Mouse (Mus musculus): ENCODE measurements around the gene Nrarp.
A peak's percentile ranks its signal among the peaks of the same experiment; 100 is the strongest.

Nrarp gene

DNA sequence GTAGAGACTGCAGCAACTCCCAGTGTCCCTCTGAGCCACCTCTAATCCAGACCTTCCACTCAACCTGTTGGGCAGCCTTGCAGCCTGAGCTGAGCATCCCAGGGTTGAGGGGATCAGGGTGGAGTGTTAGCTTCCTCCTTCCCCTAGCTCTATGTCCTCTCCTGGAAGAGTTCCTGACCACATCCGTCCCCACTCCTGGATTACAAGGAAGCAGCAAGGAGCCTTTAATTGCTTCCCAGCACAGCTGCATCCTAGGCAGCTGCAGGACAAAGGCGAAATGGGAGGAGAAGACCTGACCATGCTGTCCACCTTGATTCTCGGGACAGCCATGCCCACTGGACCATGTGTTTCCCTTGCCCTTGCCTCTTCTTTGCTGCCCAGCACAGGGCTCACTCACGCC, 3.5 kb upstream of the Nrarp start:
- TF ChIP-seq POU5F1 (IDR thresholded peaks at IDR 0.05; ENCODE audit: borderline replicate concordance, low read length) (no peak), CTCF (conservative IDR thresholded peaks at IDR 0.05; ENCODE audit: low read length) (no peak)
- Histone ChIP-seq H3K9me3 (ENCODE audit: low read length) (no peaks in the 10 kb centered on the region), H3K36me3 (ENCODE audit: insufficient read depth, low read length) (no peaks in the 10 kb centered on the region), H3K4me1 (replicated peaks; ENCODE audit: low read depth, low read length) (peaks cover 48% of the 10 kb centered on the region), H3K27me3 (ENCODE audit: insufficient read depth, low read length) (peaks cover 93% of the 10 kb centered on the region), H3K4me3 (replicated peaks; ENCODE audit: low read length) (0 out of 2 replicates have a peak overlapping the region, but pooled peaks have one; percentile 10)

DNA sequence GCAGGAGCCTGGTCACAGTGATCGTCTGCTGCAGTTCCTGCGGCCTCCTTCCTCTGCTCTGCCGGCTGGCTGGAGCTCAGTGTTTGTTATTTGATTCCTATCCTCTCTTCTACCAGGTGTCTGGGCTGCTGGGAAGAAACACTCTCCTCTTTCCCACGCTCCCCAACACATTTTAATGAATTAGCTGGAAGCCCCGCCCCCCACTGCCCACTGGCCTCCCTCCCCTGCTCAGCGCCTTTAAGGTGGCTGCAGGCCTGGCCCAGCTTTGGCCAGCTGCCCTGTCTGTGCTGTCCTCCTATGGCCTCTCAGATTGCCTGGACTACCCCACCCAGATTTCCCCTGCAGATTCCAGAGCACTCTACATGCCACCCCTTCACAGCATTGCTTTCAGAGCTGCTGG, 2.9 kb upstream of the Nrarp start:
- H3K9me3 ChIP-seq (ENCODE audit: low read length): no peaks in the 10 kb centered on the region
- TF ChIP-seq CTCF (conservative IDR thresholded peaks at IDR 0.05; ENCODE audit: low read length) (no peak), NANOG (IDR thresholded peaks at IDR 0.05; ENCODE audit: borderline replicate concordance, low read length) (no peak), POU5F1 (IDR thresholded peaks at IDR 0.05; ENCODE audit: borderline replicate concordance, low read length) (no peak)
- H3K4me1 ChIP-seq (replicated peaks; ENCODE audit: low read depth, low read length): peaks cover 50% of the 10 kb centered on the region
- H3K4me3 ChIP-seq (replicated peaks; ENCODE audit: low read length): 0 out of 2 replicates have a peak overlapping the region, but pooled peaks have one; percentile 10
- peaks cover 93% of the 10 kb centered on the region for H3K27me3 ChIP-seq (ENCODE audit: insufficient read depth, low read length)
- H3K36me3 ChIP-seq (ENCODE audit: insufficient read depth, low read length): no peaks in the 10 kb centered on the region

DNA sequence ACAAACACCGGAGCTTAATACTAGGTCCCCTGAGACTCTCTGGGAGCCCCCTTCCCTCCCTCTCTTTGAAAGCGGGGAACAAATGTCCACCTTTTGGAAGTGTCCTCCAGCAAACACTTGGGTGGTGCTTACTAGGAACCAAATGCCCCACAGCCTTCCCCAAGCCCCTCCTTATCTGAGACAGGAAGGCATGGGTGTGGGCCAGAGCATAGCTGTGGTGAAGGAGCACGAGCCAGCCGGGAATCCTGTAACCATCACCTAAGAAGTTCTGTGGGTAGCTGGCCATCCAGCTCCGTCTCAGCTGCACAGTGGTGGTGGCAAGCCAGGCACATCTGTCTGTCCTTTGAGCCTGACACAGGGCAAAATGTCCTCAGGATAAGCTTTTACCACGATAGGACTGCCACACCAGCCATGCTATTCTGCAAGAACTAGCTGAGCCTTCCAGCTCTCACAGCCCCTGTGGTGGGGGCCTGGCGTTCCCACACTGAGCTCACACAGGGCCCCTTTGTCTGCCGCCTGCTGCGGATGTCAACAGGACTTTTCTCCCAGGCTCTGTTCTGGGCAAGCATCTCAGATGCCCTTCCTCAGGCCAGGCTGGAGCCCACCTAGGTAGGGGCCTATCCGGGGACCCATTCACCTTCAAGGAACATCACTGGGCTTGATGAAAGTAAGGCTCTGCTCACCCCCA, 2.1 kb upstream of the Nrarp start:
- Histone ChIP-seq H3K9me3 (ENCODE audit: low read length) (no peaks in the 10 kb centered on the region), H3K27me3 (ENCODE audit: insufficient read depth, low read length) (peaks cover 93% of the 10 kb centered on the region), H3K36me3 (ENCODE audit: insufficient read depth, low read length) (no peaks in the 10 kb centered on the region), H3K4me1 (replicated peaks; ENCODE audit: low read depth, low read length) (peaks cover 48% of the 10 kb centered on the region), H3K4me3 (replicated peaks; ENCODE audit: low read length) (no peak overlapping the region)
- TF ChIP-seq POU5F1 (IDR thresholded peaks at IDR 0.05; ENCODE audit: borderline replicate concordance, low read length) (no peak), CTCF (conservative IDR thresholded peaks at IDR 0.05; ENCODE audit: low read length) (no peak), NANOG (IDR thresholded peaks at IDR 0.05; ENCODE audit: borderline replicate concordance, low read length) (no peak)

DNA sequence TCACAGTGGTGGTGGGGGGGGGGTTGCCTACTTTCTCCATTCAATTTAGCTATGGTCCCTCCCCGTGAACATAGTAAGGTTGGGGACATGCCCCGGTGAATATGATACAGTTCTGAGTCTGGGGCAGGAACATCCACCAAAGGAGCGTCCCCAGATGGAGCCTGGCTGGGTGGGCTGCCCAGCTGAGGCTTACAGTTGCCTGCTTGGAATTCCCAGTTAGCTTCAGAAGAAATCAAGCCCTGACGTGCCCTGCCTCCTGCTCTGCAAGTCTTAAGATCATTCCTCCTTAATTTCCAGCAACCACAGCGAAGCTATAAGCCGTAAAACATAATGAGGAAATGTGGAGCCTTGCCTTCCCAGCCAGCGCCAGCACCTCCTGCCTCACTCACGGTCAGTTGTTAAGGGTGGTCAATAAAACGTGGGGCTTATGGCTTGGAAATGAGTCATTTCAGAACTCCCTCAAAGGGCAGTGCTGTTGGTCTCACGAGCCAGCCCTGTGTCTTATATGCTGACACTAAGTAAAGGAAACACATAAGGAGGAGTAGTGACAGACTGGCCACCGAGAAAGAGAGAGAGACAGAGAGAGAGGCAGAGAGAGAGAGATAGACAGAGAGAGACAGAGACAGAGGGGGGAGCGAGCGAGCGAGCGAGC, 866 bp upstream of the Nrarp start:
- H3K27me3 ChIP-seq (ENCODE audit: insufficient read depth, low read length): peaks cover 93% of the 10 kb centered on the region
- peaks cover 54% of the 10 kb centered on the region for H3K4me1 ChIP-seq (replicated peaks; ENCODE audit: low read depth, low read length)
- peak overlapping the region; percentile 86; the same call in 1 of the 2 replicates for H3K4me3 ChIP-seq (replicated peaks; ENCODE audit: low read length)
- H3K36me3 ChIP-seq (ENCODE audit: insufficient read depth, low read length): no peaks in the 10 kb centered on the region
- TF ChIP-seq CTCF (conservative IDR thresholded peaks at IDR 0.05; ENCODE audit: low read length): no peak
- TF ChIP-seq NANOG (IDR thresholded peaks at IDR 0.05; ENCODE audit: borderline replicate concordance, low read length): no peak
- no peak for TF ChIP-seq POU5F1 (IDR thresholded peaks at IDR 0.05; ENCODE audit: borderline replicate concordance, low read length)
- no peaks in the 10 kb centered on the region for H3K9me3 ChIP-seq (ENCODE audit: low read length)

DNA sequence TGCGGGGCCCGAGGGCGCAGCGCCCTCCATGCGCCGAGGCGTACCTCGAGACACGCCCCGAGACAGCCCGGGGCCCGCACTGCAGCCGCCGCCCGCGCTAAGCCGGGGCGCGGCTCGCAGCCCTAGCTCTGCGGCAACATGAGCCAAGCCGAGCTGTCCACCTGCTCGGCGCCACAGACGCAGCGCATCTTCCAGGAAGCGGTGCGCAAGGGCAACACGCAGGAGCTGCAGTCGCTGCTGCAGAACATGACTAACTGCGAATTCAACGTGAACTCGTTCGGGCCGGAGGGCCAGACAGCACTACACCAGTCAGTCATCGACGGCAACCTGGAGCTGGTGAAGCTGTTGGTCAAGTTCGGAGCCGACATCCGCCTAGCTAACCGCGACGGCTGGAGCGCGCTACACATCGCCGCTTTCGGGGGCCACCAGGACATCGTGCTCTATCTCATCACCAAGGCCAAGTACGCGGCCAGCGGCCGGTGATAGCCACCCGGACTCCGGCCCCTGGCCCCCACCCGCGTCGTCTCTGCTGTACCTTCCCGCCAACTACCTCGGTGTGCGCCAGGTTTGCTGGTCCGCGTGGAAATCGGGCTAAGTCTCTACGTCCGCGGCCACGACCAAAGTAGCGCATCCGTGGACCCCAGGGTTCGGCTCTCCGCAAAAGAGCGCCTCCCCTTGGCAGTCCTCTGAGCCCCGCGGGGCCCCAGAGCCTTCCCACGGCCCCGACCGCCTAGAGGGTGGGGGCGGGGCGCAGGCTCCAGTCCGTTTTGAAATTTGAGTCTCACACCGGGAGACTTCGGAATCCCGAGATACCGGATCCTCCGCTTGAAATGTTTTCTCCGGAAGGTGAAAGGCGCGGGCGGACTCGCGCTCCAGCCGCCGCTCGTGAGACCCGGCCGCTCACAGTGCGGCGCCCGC, 674 bp downstream of the Nrarp start:
- Histone ChIP-seq H3K4me3 (replicated peaks; ENCODE audit: low read length) (peak overlapping the region; percentile 86), H3K9me3 (ENCODE audit: low read length) (no peaks in the 10 kb centered on the region), H3K4me1 (replicated peaks; ENCODE audit: low read depth, low read length) (peaks cover 59% of the 10 kb centered on the region), H3K27me3 (ENCODE audit: insufficient read depth, low read length) (peaks cover 93% of the 10 kb centered on the region), H3K36me3 (ENCODE audit: insufficient read depth, low read length) (no peaks in the 10 kb centered on the region)
- TF ChIP-seq POU5F1 (IDR thresholded peaks at IDR 0.05; ENCODE audit: borderline replicate concordance, low read length): no peak
- TF ChIP-seq CTCF (conservative IDR thresholded peaks at IDR 0.05; ENCODE audit: low read length): no peak

DNA sequence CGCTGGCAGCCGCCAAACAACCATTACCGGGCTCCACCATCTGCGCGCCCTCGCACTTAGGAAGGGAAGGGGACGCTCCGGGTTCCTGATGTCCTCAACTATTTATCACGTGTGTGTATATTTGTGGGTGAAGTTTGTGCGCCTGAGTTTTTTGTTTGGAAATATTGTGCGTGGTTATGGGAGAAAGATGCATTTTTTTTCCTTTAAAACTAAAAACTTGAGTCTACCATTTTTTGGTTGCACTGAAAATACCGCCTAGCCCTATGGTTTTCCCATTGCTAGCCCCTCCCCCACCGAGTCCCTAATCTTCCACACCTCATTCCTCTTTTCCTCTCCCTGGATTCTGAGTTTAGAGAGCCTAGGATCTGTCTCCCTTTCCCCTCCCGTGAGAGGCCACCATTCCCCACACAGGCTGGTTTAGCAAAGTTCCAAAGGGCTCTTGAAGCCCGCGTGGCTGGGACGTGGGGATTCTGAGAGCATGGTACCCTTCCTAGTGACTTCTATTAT, 1.4 kb downstream of the Nrarp start:
- no peaks in the 10 kb centered on the region for H3K36me3 ChIP-seq (ENCODE audit: insufficient read depth, low read length)
- H3K4me1 ChIP-seq (replicated peaks; ENCODE audit: low read depth, low read length): peaks cover 66% of the 10 kb centered on the region
- H3K4me3 ChIP-seq (replicated peaks; ENCODE audit: low read length): peak overlapping the region; percentile 86
- TF ChIP-seq POU5F1 (IDR thresholded peaks at IDR 0.05; ENCODE audit: borderline replicate concordance, low read length) (no peak), NANOG (IDR thresholded peaks at IDR 0.05; ENCODE audit: borderline replicate concordance, low read length) (no peak), CTCF (conservative IDR thresholded peaks at IDR 0.05; ENCODE audit: low read length) (no peak)
- H3K27me3 ChIP-seq (ENCODE audit: insufficient read depth, low read length): peaks cover 93% of the 10 kb centered on the region
- no peaks in the 10 kb centered on the region for H3K9me3 ChIP-seq (ENCODE audit: low read length)

DNA sequence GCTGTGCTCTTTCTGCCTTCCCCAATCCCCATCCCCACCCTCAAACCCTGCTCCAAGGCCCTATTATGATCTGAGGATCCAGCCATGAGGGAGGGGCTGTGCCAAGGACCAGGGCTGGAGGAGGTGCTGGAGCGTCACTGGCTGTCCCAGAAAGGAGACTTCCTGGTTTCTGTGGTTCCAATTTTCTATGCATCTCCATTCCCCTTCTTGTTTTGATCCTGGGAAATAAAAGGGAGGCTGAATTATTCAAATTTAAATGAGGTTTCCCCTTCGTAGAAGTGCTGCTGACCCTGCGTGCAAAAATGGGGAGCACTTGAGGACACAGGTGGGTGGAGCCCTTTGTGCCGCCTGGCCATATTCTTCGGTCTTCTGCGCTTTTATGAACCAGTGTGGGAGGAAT, 2.1 kb downstream of the Nrarp start:
- H3K4me3 ChIP-seq (replicated peaks; ENCODE audit: low read length): 0 out of 2 replicates have a peak overlapping the region, but pooled peaks have one; percentile 86
- TF ChIP-seq NANOG (IDR thresholded peaks at IDR 0.05; ENCODE audit: borderline replicate concordance, low read length) (no peak), POU5F1 (IDR thresholded peaks at IDR 0.05; ENCODE audit: borderline replicate concordance, low read length) (no peak), CTCF (conservative IDR thresholded peaks at IDR 0.05; ENCODE audit: low read length) (no peak)
- peaks cover 60% of the 10 kb centered on the region for H3K4me1 ChIP-seq (replicated peaks; ENCODE audit: low read depth, low read length)
- no peaks in the 10 kb centered on the region for H3K36me3 ChIP-seq (ENCODE audit: insufficient read depth, low read length)
- H3K9me3 ChIP-seq (ENCODE audit: low read length): no peaks in the 10 kb centered on the region
- H3K27me3 ChIP-seq (ENCODE audit: insufficient read depth, low read length): peaks cover 92% of the 10 kb centered on the region

DNA sequence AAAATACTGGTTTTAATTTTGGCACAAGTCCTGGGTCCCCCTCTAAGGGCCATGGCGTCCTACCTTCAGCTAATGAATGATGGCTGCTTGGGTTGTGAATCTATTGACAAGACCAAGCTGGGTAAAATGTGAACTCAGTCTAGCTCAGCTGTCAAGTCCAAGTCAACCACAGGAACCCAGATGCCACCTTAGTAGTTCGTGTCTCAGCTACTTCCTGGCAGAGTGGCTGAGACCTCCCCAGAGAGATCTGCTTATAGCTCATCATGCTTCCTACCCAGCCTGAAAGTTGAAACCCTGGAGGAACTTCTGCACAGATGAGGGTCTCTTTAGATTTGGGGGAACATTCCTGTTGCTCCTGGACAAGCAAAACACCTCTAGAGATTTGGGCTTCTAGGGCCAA, 2.8 kb downstream of the Nrarp start:
- Histone ChIP-seq H3K4me3 (replicated peaks; ENCODE audit: low read length) (no peak overlapping the region), H3K4me1 (replicated peaks; ENCODE audit: low read depth, low read length) (peaks cover 57% of the 10 kb centered on the region), H3K9me3 (ENCODE audit: low read length) (no peaks in the 10 kb centered on the region), H3K27me3 (ENCODE audit: insufficient read depth, low read length) (peaks cover 90% of the 10 kb centered on the region), H3K36me3 (ENCODE audit: insufficient read depth, low read length) (no peaks in the 10 kb centered on the region)
- TF ChIP-seq NANOG (IDR thresholded peaks at IDR 0.05; ENCODE audit: borderline replicate concordance, low read length): no peak
- TF ChIP-seq CTCF (conservative IDR thresholded peaks at IDR 0.05; ENCODE audit: low read length): no peak
- TF ChIP-seq POU5F1 (IDR thresholded peaks at IDR 0.05; ENCODE audit: borderline replicate concordance, low read length): no peak

Data from E14TG2a.4 (cell line).